Mouse (Mus musculus): Measurements from ENCODE around the gene Coq8b. TPM values are rescaled to one million over a fixed set of nuclear protein-coding genes. Genes with fewer than 3 reads are reported as not detected.

Coq8b gene
- polyA plus RNA-seq, 1 experiment, result 51.5 TPM

DNA sequence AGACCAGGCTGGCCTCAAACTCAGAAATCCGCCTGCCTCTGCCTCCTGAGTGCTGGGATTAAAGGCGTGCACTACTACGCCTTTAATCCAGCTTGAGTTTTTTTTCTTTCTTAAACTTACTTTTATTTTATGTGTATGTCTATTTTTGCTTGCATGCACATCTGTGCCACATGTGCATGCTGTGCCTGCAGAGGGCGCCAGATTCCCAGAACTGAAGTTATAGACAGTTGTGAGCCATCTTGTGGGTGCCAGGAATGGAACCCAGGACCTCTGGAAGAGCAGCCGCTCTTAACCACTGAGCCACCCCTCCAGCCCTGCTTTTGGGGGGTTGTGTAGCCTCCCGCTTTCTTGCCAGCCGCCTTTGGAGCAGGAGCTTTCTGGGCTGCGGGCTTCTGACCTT is 38.6 kb downstream of the Coq8b start:
- no peak for DNase-seq (ENCODE audit: low read depth)

DNA sequence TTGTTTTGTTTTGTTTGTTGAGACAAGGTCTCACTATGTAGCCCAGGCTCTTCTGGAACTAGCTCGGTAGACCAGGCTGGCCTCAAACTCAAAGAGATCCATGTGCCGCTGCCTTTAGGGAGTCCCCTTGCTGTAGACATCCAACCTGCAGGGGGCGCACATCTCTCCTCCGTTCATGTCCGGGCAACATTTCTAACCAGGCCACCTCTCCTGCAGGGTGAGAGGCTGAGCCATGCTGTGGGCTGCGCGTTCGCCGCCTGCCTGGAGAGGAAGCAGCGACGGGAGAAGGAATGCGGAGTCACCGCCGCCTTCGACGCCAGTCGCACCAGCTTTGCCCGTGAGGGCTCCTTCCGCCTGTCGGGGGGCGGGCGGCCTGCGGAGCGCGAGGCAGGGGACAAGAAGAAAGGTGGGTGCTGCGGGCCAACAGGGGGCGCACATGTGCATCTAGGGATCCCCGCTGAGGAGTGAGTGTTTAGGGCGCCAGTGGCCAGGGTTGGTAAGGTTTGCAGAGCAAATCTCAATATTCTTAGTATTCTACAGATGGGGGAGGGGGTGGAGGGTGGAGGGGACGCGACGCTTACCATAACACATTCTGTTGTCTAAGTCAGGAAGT is 41.0 kb downstream of the Coq8b start:
- DNase-seq (ENCODE audit: low read depth), result no peak

DNA sequence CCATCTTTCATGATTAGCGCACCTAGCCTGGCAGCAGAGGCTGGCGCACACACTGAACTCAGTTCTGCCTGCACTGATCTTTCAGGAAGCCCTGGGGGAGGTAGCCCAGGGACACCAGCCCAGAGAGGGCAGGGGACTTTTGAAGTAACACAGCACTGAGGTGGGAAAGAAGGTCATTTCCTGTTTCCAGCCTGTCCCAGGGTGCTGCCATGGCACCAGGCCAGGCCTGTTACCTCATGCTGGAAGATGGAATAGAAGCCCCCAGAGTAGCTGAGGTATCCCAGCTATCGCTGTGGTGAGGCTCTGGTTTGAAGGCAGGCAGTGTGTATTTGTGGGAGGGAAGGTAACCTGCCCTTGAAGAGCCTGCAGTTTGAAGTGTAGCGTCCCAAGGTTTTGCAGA is 42.1 kb downstream of the Coq8b start:
- DNase-seq (ENCODE audit: low read depth), result no peak

DNA sequence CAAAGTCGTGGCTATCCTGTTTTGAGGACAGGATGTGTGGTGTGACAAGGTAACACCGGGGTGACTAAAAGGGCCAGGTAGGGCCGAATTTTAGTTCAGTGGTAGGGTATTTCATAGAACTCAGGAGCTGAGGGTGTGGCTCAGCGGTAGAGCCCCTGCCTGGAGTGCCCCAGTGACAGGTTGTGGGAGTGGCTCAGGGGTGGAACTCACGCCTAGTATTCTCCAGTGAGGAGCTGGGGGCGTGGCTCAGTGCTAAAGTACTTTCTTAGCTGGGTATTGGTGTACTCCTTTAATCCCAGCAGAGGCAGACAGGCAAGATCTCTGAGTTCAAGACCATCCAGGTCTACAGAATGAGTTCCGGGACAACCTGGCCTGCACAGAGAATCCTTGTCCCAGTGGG is 43.2 kb downstream of the Coq8b start:
- DNase-seq (ENCODE audit: low read depth), result no peak

GRCm38 (mm10) chr7:27277191-27277590 is 44.4 kb downstream of the Coq8b start:
- DNase-seq (ENCODE audit: low read depth), result no peak

GRCm38 (mm10) chr7:27281717-27282116 is 48.9 kb downstream of the Coq8b start:
- no peak for DNase-seq (ENCODE audit: low read depth)

DNA sequence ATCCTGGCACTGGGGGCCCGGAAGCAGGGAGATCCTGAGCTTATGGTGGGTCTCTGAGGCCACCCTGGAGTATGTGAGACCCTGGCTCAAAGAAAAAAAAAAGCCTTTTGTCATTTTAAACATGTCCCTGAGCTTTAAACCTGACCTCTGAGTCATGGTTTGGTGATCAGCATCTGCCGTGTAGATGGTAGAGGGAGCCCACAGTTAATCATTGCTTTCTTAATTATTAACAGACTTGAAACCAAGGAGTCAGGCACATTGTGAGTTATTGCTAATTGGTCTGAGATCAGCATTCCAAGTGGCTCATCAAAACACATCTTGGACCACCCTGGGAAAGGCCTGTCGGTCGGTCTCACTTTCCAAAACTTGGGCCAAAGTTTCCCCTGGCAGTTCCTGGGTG is 49.4 kb downstream of the Coq8b start:
- no peak for DNase-seq (ENCODE audit: low read depth)

GRCm38 (mm10) chr7:27284865-27285697 is 52.3 kb downstream of the Coq8b start:
- no peak for DNase-seq (ENCODE audit: low read depth)

DNA sequence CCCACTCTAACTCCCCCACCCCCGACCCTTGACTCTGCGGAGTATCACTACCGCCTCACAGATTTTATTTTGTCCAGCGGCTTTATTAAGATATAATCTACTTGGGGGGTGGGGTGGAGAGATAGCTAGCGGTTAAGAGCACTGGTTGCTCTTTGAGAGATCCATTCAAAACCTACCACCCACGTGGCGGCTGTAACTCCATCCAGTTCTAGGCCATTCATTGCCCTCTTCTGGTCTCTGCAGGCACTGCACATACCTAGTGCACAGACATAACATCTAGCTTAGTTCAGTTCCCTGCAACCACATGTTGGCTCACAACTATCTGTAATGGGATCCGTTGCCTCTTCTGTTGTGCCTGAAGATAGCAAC is 52.9 kb downstream of the Coq8b start:
- no peak for DNase-seq (ENCODE audit: low read depth)

GRCm38 (mm10) chr7:27288732-27289131 is 55.9 kb downstream of the Coq8b start:
- DNase-seq (ENCODE audit: low read depth), result no peak

DNA sequence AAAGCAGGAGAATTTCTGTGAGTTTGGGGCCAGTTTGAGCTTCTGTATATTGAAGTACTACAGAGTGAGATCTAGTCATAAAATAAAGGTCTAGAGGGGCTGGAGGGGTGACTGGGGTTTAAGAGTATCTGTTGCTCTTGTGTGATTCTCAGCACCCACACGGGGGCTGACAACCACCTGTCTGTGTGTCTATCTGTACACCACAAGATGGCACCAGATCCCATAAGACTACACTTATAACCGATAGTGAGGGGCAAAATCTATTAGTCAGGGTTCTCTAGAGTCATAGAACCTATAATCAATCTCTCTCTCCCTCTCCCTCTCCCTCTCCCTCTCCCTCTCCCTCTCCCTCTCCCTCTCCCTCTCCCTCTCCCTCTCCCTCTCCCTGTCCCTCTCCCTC is 57.7 kb downstream of the Coq8b start:
- DNase-seq (ENCODE audit: low read depth), result no peak

DNA sequence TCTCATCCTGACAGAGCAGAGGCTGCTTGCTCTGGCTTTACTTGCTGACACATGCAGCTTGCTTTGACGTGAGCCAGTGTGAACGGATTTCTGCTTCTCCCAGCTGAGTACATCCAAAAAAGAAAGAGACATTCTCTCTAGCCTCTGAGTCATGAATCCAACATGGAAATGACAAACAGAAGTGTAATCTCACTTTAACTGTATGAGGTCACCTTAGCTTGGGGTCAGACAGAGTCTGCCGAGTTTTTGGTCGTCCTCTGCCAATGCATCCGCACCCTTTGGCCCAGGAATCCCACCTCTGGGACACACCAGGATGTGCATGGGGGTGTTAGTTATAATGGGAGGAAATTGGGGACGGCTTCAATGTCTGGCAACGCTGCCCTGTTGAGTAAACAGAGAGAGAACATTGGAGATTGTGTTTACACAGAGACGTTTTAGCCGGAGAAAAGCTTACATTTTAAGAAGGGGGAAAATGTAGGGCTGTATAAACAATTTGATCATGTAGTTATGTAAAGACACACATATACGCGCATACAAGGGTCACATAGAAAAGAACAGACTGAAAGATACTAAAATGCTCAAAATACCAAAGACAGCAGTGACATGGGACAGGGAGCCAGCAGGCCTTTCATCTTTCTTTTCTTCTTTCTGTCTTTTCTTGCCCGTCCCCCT is 59.1 kb downstream of the Coq8b start:
- DNase-seq (ENCODE audit: low read depth), result no peak

DNA sequence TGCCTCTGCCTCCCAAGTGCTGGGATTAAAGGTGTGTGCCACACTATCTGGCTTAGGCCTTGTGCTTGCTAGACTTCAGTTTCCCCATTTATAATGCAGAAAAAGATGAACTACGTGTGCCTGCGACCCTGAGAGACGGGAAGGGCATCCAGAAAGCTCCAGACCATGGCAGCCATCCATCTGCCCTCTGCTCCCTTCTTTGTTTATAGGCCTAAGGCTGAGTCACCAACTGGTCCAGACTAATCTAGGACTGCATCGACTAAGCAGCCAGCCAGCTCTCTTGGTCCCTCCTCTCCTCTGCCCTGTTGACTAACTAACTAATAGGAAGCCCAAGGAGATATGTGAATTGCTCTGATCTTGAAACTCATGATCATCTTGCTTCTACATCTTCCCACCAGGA is 63.1 kb downstream of the Coq8b start:
- DNase-seq (ENCODE audit: low read depth), result no peak

GRCm38 (mm10) chr7:27296518-27296917 is 63.7 kb downstream of the Coq8b start:
- no peak for DNase-seq (ENCODE audit: low read depth)

DNA sequence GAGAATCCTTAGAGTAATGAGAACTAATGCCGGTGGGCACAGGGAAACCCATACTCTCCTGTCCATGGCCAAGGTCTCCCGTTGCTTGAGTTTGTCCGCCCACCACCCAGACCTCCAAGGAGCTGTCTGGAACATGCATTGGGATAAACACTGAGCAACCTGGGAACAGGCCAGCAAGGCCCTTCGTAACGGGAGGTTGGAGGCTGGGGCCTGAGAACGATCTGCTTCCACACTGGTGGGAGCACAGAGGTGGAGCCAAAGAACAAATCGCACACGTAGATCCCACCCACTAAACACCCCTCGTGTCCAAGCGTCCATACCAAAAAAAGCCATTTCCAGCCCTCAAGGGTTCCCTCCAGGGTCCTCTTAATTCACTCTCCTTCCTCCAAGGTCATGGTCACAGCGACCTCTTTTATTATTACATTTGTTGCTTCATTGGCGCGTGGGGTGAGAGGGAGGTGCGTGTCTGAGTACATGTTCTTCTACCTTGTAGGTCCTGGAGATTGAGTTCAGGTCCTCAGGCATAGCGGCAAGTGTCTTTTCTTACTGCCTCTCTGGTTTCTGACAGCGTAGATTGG is 65.3 kb downstream of the Coq8b start:
- no peak for DNase-seq (ENCODE audit: low read depth)

DNA sequence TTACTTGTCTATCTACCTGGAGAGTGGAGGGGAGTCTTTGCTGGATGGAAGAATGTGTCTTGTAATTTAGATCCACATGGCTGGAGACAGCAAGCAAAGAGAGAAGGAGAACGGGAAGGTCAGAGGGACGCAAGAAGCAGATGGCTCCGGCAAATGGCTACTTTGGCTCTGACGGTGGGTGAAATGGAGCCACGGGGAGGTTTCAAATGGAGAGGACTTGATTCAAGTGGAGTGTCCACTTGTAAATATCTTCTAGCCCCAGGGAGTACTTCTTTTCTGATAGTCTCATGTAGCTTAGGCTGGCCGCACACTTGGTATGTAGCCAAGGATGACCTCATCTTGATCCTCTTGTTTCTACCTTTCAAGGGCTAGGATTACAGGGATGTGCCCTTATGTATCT is 66.0 kb downstream of the Coq8b start:
- no peak for DNase-seq (ENCODE audit: low read depth)

GRCm38 (mm10) chr7:27300351-27300750 is 67.5 kb downstream of the Coq8b start:
- no peak for DNase-seq (ENCODE audit: low read depth)

DNA sequence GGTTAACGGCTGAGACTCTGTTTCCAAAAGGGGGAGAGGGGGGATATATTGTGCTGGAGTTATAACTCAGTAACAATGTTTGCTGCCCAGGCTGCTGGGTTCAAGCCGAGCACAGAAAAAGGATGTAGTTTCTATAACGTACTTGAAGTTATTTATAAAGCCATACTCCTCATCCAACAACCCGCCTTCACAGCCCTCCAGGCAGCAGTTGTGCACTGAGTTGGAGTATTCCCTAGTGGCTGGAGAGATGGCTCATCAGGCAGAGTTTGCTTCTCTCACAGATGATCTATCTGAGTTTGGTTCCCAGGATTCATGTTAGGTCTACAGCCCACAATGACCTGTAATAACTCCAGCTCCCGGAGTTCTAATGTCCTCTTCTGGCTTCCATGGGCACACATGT is 68.0 kb downstream of the Coq8b start:
- no peak for DNase-seq (ENCODE audit: low read depth)

DNA sequence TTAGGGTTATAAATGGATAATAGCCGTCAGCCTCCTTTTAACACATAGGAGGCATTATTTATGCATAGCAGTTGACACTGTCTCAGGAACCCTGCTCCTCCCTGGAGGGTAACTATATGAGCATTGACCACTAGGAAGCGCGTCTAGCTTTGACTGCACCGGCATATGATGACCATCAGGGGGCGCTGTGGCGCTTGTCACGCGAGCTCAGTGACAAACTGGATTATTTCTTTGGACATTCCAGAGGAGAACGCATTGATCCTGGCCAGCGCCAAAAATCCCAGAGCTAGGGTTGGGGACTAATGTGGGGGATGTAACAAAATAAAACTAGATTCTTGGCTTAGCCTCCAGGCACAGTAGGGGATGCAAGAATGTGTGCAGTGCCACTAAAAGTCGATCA is 69.3 kb downstream of the Coq8b start:
- DNase-seq (ENCODE audit: low read depth), result no peak

- DNase-seq (ENCODE audit: low read depth), result no peak
Observed at GRCm38 (mm10) chr7:27305091-27305730, 72.4 kb downstream of the Coq8b start.

DNA sequence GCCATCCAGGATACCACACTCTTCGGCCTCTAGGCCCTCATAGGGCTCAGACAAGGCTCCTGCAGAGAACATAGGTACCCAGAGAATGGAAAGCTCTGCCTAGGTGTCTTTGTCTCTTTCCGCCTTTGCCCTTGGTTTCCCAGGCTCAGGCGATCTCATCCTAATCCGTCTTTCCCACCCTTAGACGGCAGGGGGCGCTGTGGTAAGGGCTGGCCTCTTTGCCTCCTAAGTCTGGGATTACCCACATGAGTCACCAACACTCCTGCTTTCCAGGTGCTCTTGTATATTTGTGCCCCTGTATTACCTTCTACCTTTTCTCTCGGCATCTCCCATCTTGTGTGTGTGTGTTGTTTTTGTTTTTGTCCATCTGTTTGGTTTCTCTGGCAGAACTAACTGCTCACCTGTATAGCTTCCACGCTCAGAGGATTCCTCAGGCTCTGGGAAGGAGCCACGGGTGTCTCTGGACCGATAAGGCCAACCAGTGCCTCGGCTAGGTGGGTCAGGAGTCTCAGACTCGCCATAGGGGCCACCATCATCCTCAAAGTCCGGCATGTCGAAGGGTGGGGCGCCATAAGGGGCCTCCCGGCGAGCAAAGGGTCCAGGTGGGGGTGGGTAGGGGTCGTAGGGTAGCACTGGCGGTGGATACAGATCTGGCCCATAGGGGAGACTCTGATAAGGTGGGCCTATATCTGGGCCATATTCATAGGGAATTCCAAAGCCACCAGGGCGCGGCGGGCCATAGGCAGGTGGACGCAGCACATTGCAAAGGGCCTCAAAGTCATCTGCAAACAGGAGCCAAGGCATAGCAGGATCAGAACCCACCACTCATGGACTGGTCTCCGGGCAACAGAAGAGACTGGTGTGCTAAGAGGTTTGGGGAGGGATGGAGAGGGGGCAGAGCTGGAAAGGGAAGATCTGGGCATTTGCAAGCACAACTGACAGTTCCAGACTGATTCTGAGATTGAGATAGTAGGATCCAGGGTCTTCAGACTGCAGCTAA is 73.6 kb downstream of the Coq8b start:
- DNase-seq (ENCODE audit: low read depth), result no peak

All from gonadal fat pad, adult 2 months (tissue).